Mouse (Mus musculus) ES-E14 (cell line): ENCODE measurements around the gene Dok1.

Experiments
- HCFC1 ChIP-seq: IDR thresholded peaks from 2 replicates; pipeline ENCODE4 v1.6.1; 2012; ENCODE audit warnings: low read length, inconsistent platforms, borderline replicate concordance; ENCODE audit not compliant: insufficient read depth
- ZC3H11A ChIP-seq: IDR thresholded peaks from 2 replicates; pipeline ENCODE4 v1.6.1; 2012; ENCODE audit warnings: low read depth, mild to moderate bottlenecking, inconsistent platforms, low read length, borderline replicate concordance

DNA sequence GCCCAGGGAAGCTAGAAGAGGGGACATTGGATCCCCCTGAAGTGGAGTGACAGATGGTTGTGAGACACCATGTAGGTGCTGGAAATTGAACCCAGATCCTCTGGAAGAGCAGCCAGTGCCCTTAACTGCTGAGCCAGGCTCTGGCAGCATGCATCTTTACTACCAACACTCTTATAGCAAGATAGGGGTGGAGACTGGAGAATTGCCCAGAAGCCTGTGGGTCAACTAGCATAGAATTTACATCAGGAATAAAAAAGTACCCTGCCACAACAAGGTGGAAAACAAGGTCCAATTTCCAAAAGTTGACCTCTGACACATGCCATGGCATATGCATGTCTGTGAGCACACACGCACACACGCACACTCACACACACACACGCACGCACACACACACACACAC lies 8.1 kb downstream of the Dok1 start:
- TF ChIP-seq ZC3H11A: no peak
- TF ChIP-seq HCFC1: no peak
